Mouse (Mus musculus): Measurements from ENCODE around the gene Tnfrsf22. TPM values are rescaled to one million over a fixed set of nuclear protein-coding genes. Genes with fewer than 3 reads are reported as not detected.
"Not testable (repeated sequence)": the region's sequence is repeated elsewhere in the genome, so short reads cannot be mapped to it uniquely, and the experiment has no call there.

Tnfrsf22 gene
- total RNA-seq (2021): 1 to 10 TPM; 3.5 to 3.9 TPM
- long read RNA-seq, experiment 1, full-length matches to known transcripts: 1 of 1 reads
- long read RNA-seq, experiment 1, partial matches to known transcripts: 0 of 1 reads
- long read RNA-seq, experiment 1, other reads (novel, unspliced or antisense): 0 of 1 reads
- long read RNA-seq, experiment 2, partial matches to known transcripts: 0 of 1 reads
- long read RNA-seq, experiment 2, other reads (novel, unspliced or antisense): 0 of 1 reads

DNA sequence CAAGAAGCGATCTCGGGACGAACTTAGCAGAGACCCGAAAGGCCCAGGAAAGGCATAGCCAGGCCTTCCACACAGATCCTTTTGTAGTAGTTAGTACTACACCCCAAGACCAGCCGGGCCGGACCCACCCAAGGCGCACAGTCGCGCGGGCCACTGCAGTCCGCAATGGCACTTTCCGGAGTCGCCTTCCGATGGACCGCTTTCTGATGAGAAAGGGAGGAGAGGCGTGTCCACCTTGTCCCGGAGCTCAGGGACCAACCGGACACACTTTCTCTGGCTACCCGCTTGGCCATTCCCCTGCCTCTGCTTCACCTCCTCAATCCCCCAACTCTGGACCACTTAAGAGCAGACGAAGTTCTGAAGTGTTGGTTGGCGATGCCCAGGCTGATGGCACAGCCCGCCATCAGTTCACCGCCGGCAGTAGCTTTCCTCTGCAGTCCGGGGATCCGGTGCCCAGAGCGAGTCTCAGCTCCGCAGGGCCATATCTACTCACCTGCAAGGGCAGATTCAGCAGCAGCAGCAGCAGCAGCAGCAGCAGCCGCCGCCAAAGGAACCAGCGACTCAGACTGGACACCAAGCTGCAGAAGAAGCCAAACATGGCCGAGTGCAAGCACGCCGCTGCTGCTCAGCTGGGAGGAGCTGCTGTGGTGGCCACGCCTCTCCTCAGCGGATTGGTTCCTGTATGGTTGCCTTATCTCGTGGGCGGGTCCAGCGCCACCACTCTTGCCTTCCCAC, at the start of gene Tnfrsf22:
Gene Tnfrsf22 (minus strand): TSS at position 628 of the 735 bp plus-strand sequence.
- DNase-seq: peak; percentile 92 to 94

- DNase-seq: peak; percentile 12 to 46
Observed at GRCm38 (mm10) chr7:143696140-143696539, 46.7 kb upstream of the Tnfrsf22 start.

DNA sequence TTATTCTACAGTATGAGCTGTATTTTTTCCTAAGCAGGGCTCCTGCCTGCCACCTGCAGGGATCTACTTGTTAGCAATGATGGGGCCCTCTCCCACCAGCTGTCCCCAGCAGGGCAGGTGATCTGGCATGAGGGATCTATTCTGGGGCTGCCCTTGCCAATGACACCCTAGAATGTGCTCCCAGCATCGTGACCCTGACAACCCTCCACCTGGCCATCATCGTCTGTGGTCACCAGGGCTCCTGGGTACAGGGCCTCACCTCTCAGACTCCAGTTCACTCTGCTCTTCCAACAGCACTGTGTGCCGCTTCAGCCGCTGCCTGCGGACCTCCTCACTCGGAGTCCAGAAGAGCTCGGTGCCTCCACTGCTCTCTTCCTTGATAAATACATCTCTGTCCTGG, 45.1 kb upstream of the Tnfrsf22 start:
- no peak for DNase-seq

- DNase-seq: no peak
Observed at GRCm38 (mm10) chr7:143692746-143693510, 43.5 kb upstream of the Tnfrsf22 start.

DNA sequence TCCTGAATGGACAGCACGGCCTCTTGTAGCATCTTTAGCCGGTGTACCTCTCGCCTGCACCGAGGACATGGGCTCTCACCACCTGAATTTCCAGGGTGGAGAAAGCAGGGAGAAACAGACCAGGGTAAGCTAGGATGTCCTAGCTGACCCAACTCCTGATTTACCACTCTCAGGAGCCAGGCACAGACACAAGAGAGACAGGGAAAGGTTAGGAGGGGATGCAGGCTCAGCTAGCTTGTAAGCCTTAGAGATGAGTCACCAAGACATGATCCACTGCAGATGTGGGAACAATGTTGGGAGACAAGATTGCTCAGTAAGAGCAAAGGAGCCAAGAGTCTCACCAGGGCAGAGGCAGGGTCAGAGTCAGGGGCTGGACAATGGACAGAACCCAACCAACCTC, 42.4 kb upstream of the Tnfrsf22 start:
- no peak for DNase-seq

GRCm38 (mm10) chr7:143691181-143691580, 41.7 kb upstream of the Tnfrsf22 start:
- DNase-seq: no peak

DNA sequence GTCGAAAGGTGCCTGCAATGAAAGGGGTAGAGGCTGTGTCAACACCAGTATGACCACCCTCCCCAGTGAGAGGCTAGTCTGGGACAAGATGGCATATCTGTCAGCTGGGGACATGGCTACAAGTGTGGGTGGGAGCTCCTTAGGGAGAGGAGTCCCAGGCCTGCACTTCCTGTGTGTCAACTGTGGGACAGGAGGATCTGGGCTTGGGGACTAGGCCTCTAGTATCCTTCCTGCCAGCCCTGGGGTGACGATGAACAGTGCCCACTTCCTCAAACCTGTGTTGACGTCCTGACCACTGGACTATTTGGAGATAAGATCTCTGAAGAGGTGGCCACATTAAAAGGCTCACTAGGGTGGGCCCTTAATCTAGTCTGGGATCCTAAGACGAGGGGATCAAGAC, 40.5 kb upstream of the Tnfrsf22 start:
- DNase-seq: no peak

DNA sequence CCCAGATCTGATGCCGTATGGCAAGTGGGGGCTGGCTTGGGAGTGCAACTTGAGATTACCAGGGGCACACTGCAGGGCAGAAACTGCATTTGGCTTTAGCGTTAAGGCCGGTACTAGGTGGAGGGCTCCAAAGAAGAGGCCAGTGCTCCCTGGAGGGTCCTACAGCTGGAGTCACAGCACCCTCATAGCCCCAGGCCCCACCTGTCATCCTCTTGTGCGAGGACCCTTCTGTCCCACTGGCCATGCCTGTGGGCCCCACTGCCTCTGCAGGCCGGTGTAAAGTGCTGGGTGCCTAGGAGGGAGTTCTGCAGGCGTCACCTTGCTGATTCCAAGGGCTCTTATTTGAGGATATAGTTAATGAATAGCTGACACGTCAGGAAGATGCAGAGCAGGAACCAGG, 40.0 kb upstream of the Tnfrsf22 start:
- no peak for DNase-seq

DNA sequence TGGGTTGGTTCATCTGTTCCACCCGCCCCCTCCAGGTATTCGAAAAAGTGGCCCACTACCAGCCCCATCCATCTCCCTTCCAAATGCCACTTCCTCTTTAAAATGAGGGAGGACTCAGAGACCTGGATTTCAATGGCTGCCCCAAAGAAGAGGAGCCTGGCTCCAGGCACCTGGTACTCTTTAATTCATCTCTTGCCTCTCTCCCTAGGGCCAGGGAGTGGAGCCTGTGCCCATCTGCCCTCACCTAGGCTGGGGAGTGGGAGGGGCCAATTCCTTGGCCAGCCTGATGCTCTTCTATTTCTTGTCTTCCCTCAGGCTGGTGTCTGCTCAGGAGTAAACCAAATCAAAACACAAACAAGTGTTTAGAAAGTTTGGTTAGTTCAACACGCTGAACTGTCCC, 37.2 kb upstream of the Tnfrsf22 start:
- not testable (repeated sequence) for DNase-seq

GRCm38 (mm10) chr7:143686191-143686590, 36.7 kb upstream of the Tnfrsf22 start:
- not testable (repeated sequence) for DNase-seq

DNA sequence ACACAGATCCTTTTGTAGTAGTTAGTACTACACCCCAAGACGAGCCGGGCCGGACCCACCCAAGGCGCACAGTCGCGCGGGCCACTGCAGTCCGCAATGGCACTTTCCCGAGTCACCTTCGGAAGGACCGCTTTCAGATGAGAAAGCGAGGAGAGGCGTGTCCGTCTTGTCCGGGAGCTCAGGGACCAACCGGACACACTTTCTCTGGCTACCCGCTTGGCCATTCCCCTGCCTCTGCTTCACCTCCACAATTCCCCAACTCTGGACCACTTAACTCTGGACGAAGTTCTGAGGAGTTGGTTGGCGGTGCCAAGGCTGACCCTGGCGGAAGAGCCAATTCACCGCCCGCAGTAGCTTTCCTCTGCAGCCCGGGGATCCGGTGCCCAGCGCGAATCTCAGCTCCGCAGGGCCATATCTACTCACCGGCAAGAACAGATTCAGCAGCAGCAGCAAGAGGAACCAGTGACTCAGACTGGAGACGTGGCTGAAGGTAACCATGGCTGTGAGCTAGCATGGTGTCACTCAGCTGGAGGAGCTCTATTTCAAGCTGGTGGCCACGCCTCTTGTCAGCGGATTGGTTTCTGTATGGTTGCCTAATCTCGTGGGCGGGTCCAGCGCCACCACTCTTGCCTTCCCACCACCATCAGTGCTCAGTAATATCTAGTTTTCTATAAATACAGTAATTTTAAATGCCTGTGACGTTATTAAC, 36.1 kb upstream of the Tnfrsf22 start, which contains the start of gene Tnfrsf23:
Gene Tnfrsf23 (minus strand): TSS at position 514 of the 709 bp plus-strand sequence.
- peak; percentile 89 to 90 for DNase-seq

DNA sequence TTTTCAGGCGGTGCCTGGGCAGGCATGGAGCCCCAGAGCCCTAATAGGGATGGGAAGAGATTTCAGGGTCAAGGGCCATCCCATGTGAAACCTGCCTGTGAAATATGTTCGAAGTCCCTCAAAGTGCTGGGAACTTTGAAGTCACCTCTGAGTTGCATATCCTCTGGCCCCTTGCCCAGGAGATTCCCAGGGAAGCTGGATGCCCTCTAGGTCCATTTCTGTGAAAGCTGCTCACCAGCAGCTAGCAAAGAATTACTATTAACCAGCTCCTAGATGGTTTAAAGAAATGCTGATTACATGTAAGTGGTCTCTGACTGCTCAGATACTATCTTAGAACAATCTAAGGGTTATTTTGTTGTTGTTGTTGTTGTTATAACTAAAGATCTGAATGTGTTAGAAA, 35.1 kb upstream of the Tnfrsf22 start:
- not testable (repeated sequence) for DNase-seq

GRCm38 (mm10) chr7:143681566-143681965, 32.1 kb upstream of the Tnfrsf22 start:
- DNase-seq: no peak

- not testable (repeated sequence) for DNase-seq
Observed at GRCm38 (mm10) chr7:143680836-143681235, 31.4 kb upstream of the Tnfrsf22 start.

DNA sequence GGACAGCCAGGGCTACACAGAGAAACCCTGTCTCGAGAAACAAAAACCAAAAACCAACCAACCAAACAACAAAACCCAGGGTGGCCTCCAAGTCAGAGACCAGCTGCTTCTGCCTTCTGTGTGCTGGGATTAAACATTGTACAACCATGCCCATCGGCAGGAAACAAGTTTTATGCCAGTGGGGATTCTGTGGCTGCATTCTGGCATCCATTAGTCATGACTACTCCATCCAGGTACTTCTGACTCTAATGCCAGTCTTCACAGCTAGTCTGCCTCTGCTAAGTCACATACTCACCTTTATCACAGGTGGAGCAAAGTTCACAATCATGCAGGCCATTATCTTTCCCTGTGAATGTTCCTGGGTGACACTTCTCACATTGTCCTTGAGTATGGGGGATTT, 30.2 kb upstream of the Tnfrsf22 start:
- not testable (repeated sequence) for DNase-seq

- no peak for DNase-seq
Observed at GRCm38 (mm10) chr7:143666427-143667311, 17.2 kb upstream of the Tnfrsf22 start.

- DNase-seq: no peak
Observed at GRCm38 (mm10) chr7:143663470-143663869, 14.0 kb upstream of the Tnfrsf22 start.

- DNase-seq: no peak
Observed at GRCm38 (mm10) chr7:143660797-143661196, 11.3 kb upstream of the Tnfrsf22 start.

DNA sequence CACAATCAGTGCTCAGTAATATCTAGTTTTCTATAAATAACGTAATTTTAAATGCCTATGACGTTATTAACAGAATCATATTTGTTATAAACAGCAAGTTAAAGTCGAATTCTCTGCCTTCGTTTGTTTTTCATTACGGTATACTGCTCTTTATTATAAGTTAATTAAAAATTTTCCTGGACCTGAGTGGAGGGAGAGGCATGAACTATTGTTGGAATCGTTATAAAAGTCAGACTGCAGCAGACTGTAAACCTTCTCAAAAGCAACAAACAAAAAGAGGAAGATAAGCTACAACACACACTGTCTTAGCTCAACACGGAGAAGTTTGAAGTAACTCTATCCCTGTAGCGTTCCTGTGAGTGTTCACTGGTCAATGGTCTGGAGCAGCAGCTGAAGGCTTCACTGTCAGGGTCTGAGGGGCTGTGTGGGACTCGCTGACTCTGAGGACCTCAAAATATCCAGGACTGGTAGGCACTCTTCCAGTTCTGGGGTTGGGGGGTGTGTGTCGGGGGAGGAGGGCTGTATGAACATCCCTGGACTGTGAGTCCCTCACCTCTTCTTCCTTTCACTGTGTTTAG, 397 bp upstream of the Tnfrsf22 start:
- DNase-seq: not testable (repeated sequence)

- not testable (repeated sequence) for DNase-seq
Observed at GRCm38 (mm10) chr7:143643949-143644348, 5.5 kb downstream of the Tnfrsf22 start.

DNA sequence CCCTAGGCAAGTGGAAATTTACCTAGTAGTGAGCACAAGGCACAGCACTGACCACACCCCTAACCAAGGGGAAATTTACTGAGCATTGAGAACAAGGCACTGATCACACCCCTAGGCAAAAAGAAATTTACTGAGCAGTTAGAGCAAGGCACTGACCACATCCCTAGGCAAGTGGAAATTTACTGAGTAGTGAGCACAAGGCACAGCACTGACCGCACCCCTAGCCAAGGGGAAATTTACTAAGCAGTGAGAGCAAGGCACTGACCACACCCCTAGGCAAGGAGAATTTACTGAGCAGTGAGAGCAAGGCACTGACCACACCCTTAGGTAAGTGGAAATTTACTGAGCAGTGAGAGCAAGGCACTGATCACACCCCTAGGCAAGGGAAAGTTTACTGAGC, 12.8 kb downstream of the Tnfrsf22 start:
- no peak for DNase-seq
